Mouse (Mus musculus): ENCODE results near the gene Tead2.
"Not testable (repeated sequence)": the region's sequence is repeated elsewhere in the genome, so short reads cannot be mapped to it uniquely, and the experiment has no call there.

Gene Tead2

GRCm38 (mm10) chr7:45229459-45230203 is 14.1 kb downstream of the Tead2 start:
- DNase-seq = no peak

DNA sequence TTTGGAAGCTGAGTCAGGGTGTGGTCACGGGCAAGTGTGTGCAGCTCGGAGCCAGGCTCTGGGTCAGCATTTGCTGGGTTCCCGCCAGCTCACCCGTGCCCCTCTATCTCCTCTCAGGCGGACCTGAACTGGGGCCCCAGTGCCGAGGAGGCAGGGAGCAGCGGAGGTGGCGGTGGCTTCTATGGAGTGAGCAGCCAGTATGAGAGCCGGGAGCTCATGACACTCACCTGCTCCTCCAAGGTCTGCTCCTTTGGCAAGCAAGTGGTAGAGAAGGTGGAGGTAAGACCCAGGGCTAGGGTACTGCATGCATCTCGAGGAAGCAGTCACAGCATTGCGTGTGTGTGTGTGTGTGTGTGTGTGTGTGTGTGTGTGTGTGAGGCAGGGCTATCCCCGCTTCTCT is 15.6 kb downstream of the Tead2 start:
- no peak for DNase-seq

- DNase-seq = no peak
These were observed 16.4 kb downstream of the Tead2 start for GRCm38 (mm10) chr7:45231941-45232340.

DNA sequence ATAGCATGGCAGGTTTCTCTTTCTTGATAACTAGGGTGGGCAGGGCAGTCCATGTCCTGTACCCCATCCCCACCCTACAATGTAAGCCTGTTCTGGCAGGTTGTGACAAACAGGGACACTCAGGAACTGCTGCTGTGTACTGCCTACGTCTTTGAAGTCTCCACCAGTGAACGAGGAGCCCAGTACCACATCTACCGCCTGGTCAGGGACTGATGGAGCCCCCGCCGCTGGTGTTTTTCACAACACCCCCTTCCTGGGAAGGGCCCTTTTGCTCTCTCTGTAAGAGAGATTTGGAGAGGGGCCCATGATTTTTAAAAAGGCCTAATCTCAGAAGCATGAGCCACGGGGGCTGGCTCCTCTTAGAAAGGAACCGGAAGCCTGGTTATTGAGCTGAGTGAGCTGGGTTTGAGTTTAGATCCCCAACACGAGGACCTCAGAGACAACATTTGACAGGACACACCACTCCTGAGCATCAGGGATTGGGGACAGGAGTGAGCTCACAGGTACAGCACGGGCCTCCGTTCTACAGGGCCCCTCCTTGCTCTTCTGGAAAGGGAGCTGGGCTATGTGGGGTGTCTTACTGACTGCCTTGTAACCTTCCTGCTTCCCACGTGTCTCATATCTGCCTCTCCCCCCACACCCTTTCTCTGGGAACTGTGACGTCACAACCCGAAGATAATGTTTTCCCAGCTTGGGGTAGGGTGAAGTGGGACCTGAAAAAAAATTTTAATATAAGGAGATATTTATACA is 17.3 kb downstream of the Tead2 start:
- DNase-seq = no peak

DNA sequence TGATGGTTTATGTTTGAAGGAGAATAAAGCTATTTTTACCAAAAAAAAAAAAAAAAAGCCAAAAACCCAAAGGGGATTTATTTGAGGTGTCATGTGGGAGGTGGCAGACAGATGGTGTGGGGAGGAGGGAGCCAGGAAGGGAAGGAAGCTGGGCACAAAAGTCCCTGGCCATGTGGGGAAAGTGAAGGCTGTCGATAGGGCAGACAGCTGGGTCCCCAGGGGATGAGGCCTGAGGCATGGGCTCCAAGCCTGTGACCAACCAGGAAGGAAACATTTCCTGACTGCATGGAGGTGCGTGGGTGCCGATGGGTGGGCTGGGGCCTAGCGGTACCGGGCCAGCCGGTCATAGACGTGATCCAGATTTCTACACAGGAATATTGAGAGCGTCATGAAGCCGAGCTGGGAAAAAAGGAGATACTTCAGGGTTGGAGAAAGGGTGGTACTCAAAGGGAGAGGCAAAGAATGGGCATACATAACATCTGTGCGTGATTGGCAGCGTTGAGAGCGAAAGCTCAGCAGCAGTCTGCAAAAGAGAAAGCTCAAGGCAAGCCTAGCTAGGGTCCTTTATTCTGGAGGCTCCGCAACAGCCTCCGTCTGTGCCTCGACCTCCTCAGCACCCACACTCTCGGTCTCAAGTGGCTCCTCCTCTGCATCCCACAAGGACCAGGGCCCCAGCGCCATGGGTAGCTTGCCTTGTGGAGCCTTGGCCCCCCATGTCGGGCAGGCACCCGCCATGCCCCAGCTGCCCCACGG is 18.2 kb downstream of the Tead2 start:
- no peak for DNase-seq

DNA sequence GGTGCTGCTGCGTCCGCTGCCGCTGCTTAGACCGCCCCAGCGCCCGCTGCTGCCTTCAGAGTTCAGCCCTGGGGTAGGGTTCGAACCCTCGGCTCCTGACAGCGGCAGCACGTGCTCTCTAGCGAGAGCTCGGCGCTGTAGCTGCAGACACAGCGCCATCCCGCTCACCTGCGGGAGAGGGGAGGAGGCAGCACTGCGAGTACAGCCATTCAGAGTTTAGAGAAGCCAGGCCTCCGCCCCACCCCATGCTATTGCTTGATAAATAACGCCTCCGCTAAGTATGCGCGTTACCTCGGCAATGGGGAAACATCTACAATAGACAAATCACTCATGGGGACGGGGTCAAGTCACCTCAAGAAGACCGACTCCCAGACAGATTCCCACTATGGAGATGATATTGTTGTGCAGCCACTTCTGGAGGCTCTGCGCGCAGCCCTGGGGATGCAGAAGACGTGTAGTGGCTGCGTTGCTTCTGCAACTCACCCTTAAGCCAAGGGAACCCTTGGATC is 18.8 kb downstream of the Tead2 start:
- DNase-seq = no peak

DNA sequence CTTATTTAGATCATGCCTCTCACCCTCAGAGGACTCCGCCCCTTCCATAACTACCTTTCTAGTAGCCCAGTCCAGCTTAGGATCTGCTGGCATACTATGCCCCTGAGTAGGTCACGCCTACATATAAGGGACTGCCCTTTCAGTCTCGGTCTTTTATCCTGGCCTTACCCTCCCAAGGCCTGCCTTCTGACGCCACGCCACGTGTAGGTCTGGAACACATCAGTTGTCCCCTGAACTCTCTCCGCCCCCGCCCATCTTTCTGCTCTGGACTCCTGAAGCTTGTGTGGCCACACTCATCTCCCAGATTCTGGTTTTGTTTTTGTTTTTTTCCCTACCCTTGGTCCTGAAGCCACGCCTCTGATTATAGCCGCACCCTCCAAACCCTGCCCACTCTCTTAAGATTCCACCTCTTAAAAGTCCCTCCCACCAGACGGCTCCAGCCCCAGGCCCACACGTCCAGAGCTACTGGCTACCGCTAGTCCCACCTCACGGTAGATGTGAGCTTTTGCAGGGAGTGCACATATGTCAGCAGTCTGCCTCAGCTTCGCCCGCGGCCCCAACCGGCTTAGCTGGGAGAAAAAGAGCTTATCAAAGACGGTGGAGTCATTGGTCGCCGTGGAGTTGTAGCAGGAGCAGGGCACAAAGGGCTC is 19.5 kb downstream of the Tead2 start:
- DNase-seq = peak; percentile 32

- DNase-seq = no peak
These were observed 20.2 kb downstream of the Tead2 start for GRCm38 (mm10) chr7:45235656-45236180.

DNA sequence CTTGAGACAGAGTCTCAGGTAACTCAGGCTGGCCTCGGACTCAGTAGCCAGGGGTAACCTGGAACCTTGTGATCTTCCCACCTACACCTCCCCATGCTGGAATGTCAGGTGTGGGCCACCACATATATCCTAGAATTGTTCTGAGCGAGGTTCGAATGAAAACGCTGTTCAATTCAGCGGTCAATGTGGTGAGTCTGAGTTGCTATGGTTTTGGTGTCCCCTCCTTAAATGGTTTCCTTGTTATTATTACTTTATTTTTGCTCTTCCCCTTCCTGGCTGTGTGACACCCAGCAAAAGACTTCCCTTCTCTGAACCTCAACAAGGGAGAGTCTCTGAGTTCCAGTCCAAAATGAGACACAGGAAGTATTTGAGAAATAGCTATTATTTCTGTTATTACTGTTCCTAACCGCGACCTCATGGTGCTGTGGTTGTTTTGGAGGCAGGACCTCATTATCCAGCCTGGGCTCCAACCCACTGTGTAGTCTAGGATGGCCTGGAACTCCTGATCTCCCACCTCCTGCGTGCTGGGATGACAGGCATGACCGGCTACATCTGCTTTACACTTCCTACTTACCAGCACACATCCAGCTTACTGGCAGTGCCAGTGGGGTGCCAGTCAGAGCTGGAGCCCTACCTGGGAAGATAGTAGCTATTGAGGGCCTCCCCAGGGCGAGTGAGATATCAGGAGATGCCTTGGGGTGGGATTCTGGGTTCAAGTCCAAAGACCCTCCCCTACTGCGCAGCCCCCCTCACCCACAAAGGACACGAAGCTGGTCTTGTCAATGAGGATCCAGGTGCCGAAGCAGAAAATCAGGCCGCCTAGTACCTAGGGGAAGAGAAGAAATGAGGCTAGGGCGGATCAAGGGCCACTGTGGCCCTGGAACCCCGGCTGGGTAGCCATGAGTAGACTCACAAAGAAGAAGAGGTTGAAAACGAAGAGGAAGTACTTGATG is 22.5 kb downstream of the Tead2 start:
- no peak for DNase-seq

DNA sequence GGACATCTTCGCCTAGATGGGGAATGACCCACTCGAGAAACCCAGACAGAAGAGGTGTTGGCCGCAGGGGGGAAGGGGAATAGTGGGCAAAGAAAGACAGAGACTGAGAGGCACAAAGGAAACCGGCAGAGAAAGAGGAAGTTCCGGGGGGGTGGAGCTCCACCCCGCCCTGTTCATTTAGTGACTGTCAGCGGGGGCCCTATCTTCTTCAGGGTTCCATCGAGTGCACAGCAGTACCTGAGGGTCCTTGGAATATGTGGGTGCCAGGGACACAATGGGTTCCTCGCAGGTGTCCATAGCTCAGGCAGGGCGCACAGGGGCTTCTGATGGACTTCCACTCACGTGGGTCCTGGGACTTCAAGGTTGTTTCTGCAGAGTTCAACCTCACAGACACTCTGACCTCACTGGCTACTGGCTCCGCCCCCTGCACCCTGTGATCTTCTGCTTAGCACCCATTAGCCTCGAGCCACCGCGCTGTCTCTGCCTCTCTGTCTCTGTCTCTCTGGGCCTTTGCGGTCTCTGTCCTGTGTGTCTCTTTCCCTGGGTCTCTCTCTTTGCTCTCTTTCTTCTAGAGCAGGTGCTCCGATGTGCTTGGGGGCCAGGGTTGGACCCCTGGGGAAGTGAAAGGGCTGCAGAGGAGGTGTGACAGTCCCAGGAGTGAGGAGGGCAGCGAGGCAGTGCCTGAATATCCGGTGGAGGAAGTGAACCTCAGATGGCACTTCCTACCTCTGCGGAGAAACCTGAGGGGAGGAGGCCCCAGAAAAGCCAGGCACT is 23.4 kb downstream of the Tead2 start, which contains the start of gene Cd37:
Gene Cd37, minus strand, starts transcription at position 393 of the 774 bp plus-strand sequence.
- peak; percentile 16 for DNase-seq

- DNase-seq = no peak
These were observed 24.6 kb downstream of the Tead2 start for GRCm38 (mm10) chr7:45240109-45240508.

DNA sequence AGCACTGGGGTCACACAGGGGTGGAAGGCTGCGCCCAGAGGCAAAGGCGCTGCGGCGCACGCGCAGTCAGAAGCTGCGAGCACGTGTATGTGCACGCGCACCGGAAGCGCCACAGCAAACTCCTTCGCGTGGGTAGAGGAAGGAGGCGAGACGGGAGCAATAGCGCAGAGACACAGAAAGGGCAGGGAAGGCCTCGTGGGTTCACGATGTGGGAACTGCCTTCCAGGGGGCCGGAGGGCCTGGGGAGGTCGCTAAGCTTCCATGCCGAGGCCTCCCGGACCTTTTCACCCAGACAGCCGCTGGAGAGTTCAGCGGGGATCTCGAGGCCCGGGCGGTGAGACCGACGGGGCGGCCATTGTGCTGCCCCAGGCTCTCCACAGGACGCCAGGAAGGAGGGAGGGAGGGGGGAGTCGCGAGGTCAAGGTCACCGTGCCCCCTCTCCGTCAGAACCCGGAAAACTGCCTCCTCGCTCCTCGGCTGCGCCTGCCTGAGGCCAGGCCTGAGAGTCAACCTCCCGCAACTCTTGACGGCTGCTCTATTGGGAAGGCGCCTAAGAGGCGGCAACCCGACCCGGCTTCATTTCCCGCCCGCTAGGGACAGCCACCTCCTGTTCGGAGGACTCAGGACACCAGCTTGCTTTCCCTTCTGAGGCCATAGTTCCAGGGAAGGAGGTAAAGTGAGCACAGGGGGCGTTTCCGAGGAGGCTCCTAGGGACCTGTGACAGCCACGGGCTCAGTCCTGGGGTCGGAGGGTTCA is 25.3 kb downstream of the Tead2 start, which contains the start of gene Slc6a16:
Gene Slc6a16, plus strand, starts transcription at position 453 of the 756 bp plus-strand sequence.
- DNase-seq = peak; percentile 62

GRCm38 (mm10) chr7:45241389-45241749 is 25.8 kb downstream of the Tead2 start:
- no peak for DNase-seq

DNA sequence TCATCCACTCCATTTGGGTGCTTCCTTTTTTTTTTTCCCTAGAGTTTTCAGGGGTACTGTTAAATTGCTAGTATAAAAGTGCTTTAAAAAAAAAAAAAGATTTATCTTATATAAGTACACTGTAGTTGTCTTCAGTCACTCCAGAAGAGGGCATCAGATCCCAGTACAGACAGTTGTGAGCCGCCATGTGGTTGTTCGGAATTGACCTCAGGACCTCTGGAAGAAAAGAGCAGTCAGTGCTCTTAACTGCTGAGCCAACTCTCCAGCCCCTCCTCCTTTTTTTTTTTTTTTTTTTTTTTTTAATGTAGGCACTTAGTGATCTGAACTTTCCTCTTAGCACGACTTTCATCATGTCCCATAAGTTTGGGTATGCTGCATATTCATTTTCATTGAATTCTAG is 32.1 kb downstream of the Tead2 start:
- DNase-seq = no peak

DNA sequence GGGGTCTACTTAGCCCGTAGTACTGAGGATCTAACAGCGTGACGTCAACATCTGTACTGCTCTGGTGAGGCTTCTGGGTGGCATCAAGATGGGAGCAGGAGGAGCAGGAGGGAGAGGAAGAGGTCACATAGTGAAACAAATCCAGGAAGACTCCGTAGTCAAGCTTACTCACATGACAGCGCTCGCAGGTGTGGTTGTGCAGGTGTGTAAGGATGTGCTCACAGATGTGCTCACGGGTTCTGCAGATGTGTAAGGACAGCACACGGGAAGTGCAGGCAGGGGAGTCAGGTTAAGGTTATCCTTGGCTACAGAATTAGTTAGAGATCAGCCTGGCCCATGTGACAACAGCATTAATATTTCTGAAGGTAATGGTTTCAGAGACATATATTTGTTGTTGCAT is 38.3 kb downstream of the Tead2 start:
- DNase-seq = no peak

- DNase-seq = not testable (repeated sequence)
These were observed 40.3 kb downstream of the Tead2 start for GRCm38 (mm10) chr7:45255822-45256221.

- DNase-seq = no peak
These were observed 41.7 kb downstream of the Tead2 start for GRCm38 (mm10) chr7:45257063-45257840.

DNA sequence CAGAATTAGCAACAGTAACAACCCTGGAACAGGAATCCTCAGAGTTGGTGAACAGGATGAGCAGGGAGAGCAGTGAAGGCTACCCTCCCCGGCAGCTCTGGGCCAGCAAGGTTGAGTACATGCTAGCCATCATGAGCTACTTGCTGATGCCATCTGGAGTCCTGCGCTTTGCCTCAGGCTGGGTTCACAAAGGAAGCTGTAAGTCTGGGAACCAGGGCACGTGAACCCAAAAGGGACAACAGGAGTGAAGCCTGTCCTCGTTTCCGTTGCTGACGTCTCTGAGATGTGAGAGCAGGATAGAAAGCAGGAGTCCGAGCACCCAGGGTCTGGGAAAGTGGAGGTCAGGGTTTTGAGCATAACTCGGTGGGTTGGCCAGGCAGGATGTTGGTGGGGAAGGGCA is 43.7 kb downstream of the Tead2 start:
- no peak for DNase-seq

GRCm38 (mm10) chr7:45262266-45262665 is 46.7 kb downstream of the Tead2 start:
- DNase-seq = no peak

Measured in kidney, adult 9 months (tissue).